Mouse (Mus musculus): Measurements from ENCODE around the gene Car11. TPM values are rescaled to one million over a fixed set of nuclear protein-coding genes. Genes with fewer than 3 reads are reported as not detected.
A peak's percentile ranks its signal among the peaks of the same experiment; 100 is the strongest.

Gene Car11
- polyA plus RNA-seq, 1 experiment, result 351 TPM

- TF ChIP-seq CTCF (IDR thresholded peaks at IDR 0.05; ENCODE audit: extremely low read depth, insufficient read depth, low read length), result 0 out of 2 replicates have a peak, but pooled peaks have one; percentile 32
- no peak for TF ChIP-seq POLR2A (IDR thresholded peaks at IDR 0.05; ENCODE audit: extremely low read depth, insufficient read depth, low read length)
- Histone ChIP-seq H3K27ac (ENCODE audit: insufficient read depth, low read length) (no peak overlapping the region), H3K4me3 (ENCODE audit: insufficient read depth, low read length) (no peak overlapping the region), H3K4me1 (ENCODE audit: control insufficient read depth, insufficient read depth, low read length) (peaks cover 4% of the 10 kb centered on the region; the same call in 1 of the 2 replicates)
Measured at GRCm38 (mm10) chr7:45746518-45746917, 46.9 kb downstream of the Car11 start.

DNA sequence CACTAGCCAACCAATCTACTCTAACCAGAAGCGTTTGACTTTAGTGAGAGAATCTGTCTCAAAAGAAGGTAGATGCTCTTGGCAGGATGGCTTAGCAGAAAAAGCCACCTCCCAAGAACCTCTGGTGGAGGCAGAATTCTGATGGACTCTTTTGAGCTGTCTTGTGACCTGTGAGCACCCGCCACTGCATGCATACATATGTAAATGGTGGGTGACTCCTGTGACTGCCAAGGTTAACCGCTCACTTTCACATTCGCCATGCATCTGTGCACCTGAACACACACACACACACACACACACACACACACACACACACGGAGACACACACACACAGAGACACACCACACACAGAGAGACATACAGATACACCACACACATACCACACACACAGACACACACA, 47.8 kb downstream of the Car11 start:
- Histone ChIP-seq H3K4me3 (ENCODE audit: insufficient read depth, low read length) (no peak overlapping the region), H3K27ac (ENCODE audit: insufficient read depth, low read length) (no peak overlapping the region), H3K4me1 (ENCODE audit: control insufficient read depth, insufficient read depth, low read length) (peaks cover 4% of the 10 kb centered on the region; the same call in 1 of the 2 replicates)
- TF ChIP-seq POLR2A (IDR thresholded peaks at IDR 0.05; ENCODE audit: extremely low read depth, insufficient read depth, low read length), result no peak
- no peak for TF ChIP-seq CTCF (IDR thresholded peaks at IDR 0.05; ENCODE audit: extremely low read depth, insufficient read depth, low read length)

DNA sequence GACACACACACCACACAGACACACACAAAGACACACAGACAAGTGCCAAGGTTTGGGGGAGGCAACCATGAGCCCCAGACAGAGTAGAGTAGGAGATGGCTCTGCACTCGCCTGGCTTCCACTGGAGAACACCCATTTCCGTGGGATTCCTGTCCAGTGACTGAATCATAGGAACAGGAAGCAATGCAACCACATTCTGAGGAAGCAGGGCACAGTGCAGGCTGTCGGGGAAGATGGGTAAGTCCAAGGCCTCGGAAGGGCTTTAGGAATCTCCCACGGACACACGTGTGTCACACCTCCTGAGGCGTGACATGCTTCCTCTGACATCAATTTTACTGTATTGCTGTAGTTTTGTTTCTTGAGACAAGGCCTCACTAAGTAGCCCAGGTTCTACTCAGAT, 48.5 kb downstream of the Car11 start:
- Histone ChIP-seq H3K4me1 (ENCODE audit: control insufficient read depth, insufficient read depth, low read length) (peaks cover 4% of the 10 kb centered on the region; the same call in 1 of the 2 replicates), H3K4me3 (ENCODE audit: insufficient read depth, low read length) (no peak overlapping the region), H3K27ac (ENCODE audit: insufficient read depth, low read length) (no peak overlapping the region)
- TF ChIP-seq POLR2A (IDR thresholded peaks at IDR 0.05; ENCODE audit: extremely low read depth, insufficient read depth, low read length), result no peak
- no peak for TF ChIP-seq CTCF (IDR thresholded peaks at IDR 0.05; ENCODE audit: extremely low read depth, insufficient read depth, low read length)

DNA sequence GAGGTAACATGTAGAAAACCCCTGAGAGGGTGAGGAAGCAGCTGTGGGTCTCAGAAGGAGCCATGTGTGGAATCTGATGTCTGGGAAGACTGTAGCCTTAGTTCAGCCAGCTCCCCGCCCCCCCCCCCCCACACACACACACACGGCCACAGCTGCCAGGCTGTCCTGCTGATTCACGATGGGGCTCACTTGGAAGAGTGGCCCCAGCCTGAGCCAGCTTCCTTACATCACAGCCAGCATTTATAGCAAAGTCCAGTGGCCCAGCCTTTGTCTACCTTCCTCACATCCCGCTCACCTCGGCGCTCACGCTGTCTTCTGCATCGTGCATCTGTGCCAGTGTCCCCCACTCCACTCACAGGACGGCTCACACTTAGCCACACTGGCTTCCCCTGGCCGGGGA, 49.8 kb downstream of the Car11 start:
- H3K4me1 ChIP-seq (ENCODE audit: control insufficient read depth, insufficient read depth, low read length), result peaks cover 4% of the 10 kb centered on the region; the same call in 1 of the 2 replicates
- TF ChIP-seq POLR2A (IDR thresholded peaks at IDR 0.05; ENCODE audit: extremely low read depth, insufficient read depth, low read length) (no peak), CTCF (IDR thresholded peaks at IDR 0.05; ENCODE audit: extremely low read depth, insufficient read depth, low read length) (no peak)
- no peak overlapping the region for H3K4me3 ChIP-seq (ENCODE audit: insufficient read depth, low read length)
- H3K27ac ChIP-seq (ENCODE audit: insufficient read depth, low read length), result no peak overlapping the region

- TF ChIP-seq CTCF (IDR thresholded peaks at IDR 0.05; ENCODE audit: extremely low read depth, insufficient read depth, low read length), result no peak
- TF ChIP-seq POLR2A (IDR thresholded peaks at IDR 0.05; ENCODE audit: extremely low read depth, insufficient read depth, low read length), result no peak
- Histone ChIP-seq H3K27ac (ENCODE audit: insufficient read depth, low read length) (no peak overlapping the region), H3K4me1 (ENCODE audit: control insufficient read depth, insufficient read depth, low read length) (peaks cover 4% of the 10 kb centered on the region; the same call in 1 of the 2 replicates), H3K4me3 (ENCODE audit: insufficient read depth, low read length) (no peak overlapping the region)
Measured at GRCm38 (mm10) chr7:45750162-45750561, 50.5 kb downstream of the Car11 start.

Other genes with a start within 250 kb of the Car11 start
- gene Ftl1, start 240.0 kb upstream of the Car11 start, polyA plus RNA-seq (2012; rRNA removed), result 588 and 637 TPM in 2 replicates
- 99.4 and 103 TPM in 2 replicates for gene Bax, start 232.9 kb upstream of the Car11 start, polyA plus RNA-seq (2012; rRNA removed)
- 0.11 and 0.13 TPM in 2 replicates for gene Tulp2, start 218.0 kb upstream of the Car11 start, polyA plus RNA-seq (2012; rRNA removed)
- gene Gm45808, start 213.0 kb upstream of the Car11 start, polyA plus RNA-seq (2012; rRNA removed), result 0.19 TPM in 1 of 2 replicates, not detected in the other
- 5.9 and 6.5 TPM in 2 replicates for gene Dhdh, start 211.0 kb upstream of the Car11 start, polyA plus RNA-seq (2012; rRNA removed)
- gene Nucb1, start 189.4 kb upstream of the Car11 start, polyA plus RNA-seq (2012; rRNA removed), result 88.2 and 99.6 TPM in 2 replicates
- gene Ppp1r15a, start 173.6 kb upstream of the Car11 start, polyA plus RNA-seq (2012; rRNA removed), result 19.4 and 20.0 TPM in 2 replicates
- 5.1 and 6.3 TPM in 2 replicates for gene Plekha4, start 173.5 kb upstream of the Car11 start, polyA plus RNA-seq (2012; rRNA removed)
- gene Hsd17b14, start 144.9 kb upstream of the Car11 start, polyA plus RNA-seq (2012; rRNA removed), result 0.45 and 0.54 TPM in 2 replicates
- 26.1 and 26.5 TPM in 2 replicates for gene Bcat2, start 129.7 kb upstream of the Car11 start, polyA plus RNA-seq (2012; rRNA removed)
- gene Fgf21, start 84.4 kb upstream of the Car11 start, polyA plus RNA-seq (2012; rRNA removed), result not detected in 2 replicates
- 0.09 and 0.15 TPM in 2 replicates for gene Fut1, start 82.6 kb upstream of the Car11 start, polyA plus RNA-seq (2012; rRNA removed)
- gene Izumo1, start 78.0 kb upstream of the Car11 start, polyA plus RNA-seq (2012; rRNA removed), result 0.09 and 0.13 TPM in 2 replicates
- 6.9 and 7.8 TPM in 2 replicates for gene Rasip1, start 72.4 kb upstream of the Car11 start, polyA plus RNA-seq (2012; rRNA removed)
- gene Mamstr, start 59.9 kb upstream of the Car11 start, polyA plus RNA-seq (2012; rRNA removed), result 5.2 and 7.1 TPM in 2 replicates
- gene Fut2, start 33.4 kb upstream of the Car11 start, polyA plus RNA-seq (2012; rRNA removed), result 0.21 and 0.28 TPM in 2 replicates
- 20.9 and 26.3 TPM in 2 replicates for gene Ntn5, start 15.8 kb upstream of the Car11 start, polyA plus RNA-seq (2012; rRNA removed)
- gene Sec1, start 5.4 kb upstream of the Car11 start, polyA plus RNA-seq (2012; rRNA removed), result 6.6 and 8.0 TPM in 2 replicates
- gene Dbp, start 5.2 kb downstream of the Car11 start, polyA plus RNA-seq (2012; rRNA removed), result 251 and 257 TPM in 2 replicates
- gene Rpl18, start 15.6 kb downstream of the Car11 start, polyA plus RNA-seq (2012; rRNA removed), result 255 and 261 TPM in 2 replicates
- gene Sphk2, start 18.2 kb downstream of the Car11 start, polyA plus RNA-seq (2012; rRNA removed), result 22.5 and 23.5 TPM in 2 replicates
- 0.19 and 0.21 TPM in 2 replicates for gene Fam83e, start 21.4 kb downstream of the Car11 start, polyA plus RNA-seq (2012; rRNA removed)
- not detected in 2 replicates for gene Spaca4, start 26.0 kb downstream of the Car11 start, polyA plus RNA-seq (2012; rRNA removed)
- 191 and 227 TPM in 2 replicates for gene Lmtk3, start 83.9 kb downstream of the Car11 start, polyA plus RNA-seq (2012; rRNA removed)
- gene Sult2b1, start 84.8 kb downstream of the Car11 start, polyA plus RNA-seq (2012; rRNA removed), result 26.6 and 29.3 TPM in 2 replicates
- gene Cyth2, start 114.7 kb downstream of the Car11 start, polyA plus RNA-seq (2012; rRNA removed), result 161 and 162 TPM in 2 replicates
- 1.8 and 2.6 TPM in 2 replicates for gene Kcnj14, start 124.9 kb downstream of the Car11 start, polyA plus RNA-seq (2012; rRNA removed)
- gene Grwd1, start 131.1 kb downstream of the Car11 start, polyA plus RNA-seq (2012; rRNA removed), result 15.7 and 17.5 TPM in 2 replicates
- gene Kdelr1, start 172.9 kb downstream of the Car11 start, polyA plus RNA-seq (2012; rRNA removed), result 106 and 107 TPM in 2 replicates
- 9.0 and 10.0 TPM in 2 replicates for gene Grin2d, start 178.5 kb downstream of the Car11 start, polyA plus RNA-seq (2012; rRNA removed)
- 0.31 TPM in 1 of 2 replicates, not detected in the other for gene Syngr4, start 196.9 kb downstream of the Car11 start, polyA plus RNA-seq (2012; rRNA removed)
- 32.5 and 35.0 TPM in 2 replicates for gene Tmem143, start 197.1 kb downstream of the Car11 start, polyA plus RNA-seq (2012; rRNA removed)
- gene Emp3, start 221.6 kb downstream of the Car11 start, polyA plus RNA-seq (2012; rRNA removed), result 8.9 and 10.4 TPM in 2 replicates
- gene Ccdc114, start 224.2 kb downstream of the Car11 start, polyA plus RNA-seq (2012; rRNA removed), result 3.0 and 3.9 TPM in 2 replicates

Measured in cortical plate, adult 2 months (tissue).